Mouse (Mus musculus) effector memory CD4-positive, alpha-beta T cell, adult 5 months (primary cell): ENCODE measurements around the gene Olfr464. TPM values are rescaled to one million over a fixed set of nuclear protein-coding genes. Genes with fewer than 3 reads are reported as not detected.

ENCODE experiments used
- polyA plus RNA-seq: library from polyadenylated mRNA; unstranded; fragments of 100-300 nt; shearing (Covaris generic); gene quantifications from one replicate; pipeline ENCODE4 v1.2.1, GENCODE M21; 2017

The Olfr464 gene
- not detected for polyA plus RNA-seq

GRCm38 (mm10) chr11:87920966-87921365 lies at the start of gene Olfr464:
TSS of gene Olfr464 (minus strand) at chr11:87920967.

GRCm38 (mm10) chr11:87897287-87897686 lies 23.5 kb downstream of the Olfr464 start, which contains the start of gene Olfr463:
TSS of gene Olfr463 (minus strand) at chr11:87897387.

GRCm38 (mm10) chr11:87892168-87892567 lies 28.6 kb downstream of the Olfr464 start, which contains the start of gene Olfr462:
TSS of gene Olfr462 (minus strand) at chr11:87892268.

GRCm38 (mm10) chr11:87875436-87875835 lies 45.3 kb downstream of the Olfr464 start, which contains the start of gene Epx:
TSS of gene Epx (minus strand) at chr11:87875536.

Other genes with a start within 250 kb of the Olfr464 start
- 418 TPM for gene Supt4a, start 183.4 kb downstream of the Olfr464 start, polyA plus RNA-seq
- gene Tspoap1, start 160.4 kb downstream of the Olfr464 start, polyA plus RNA-seq: 2.2 TPM
- gene Mpo, start 127.4 kb downstream of the Olfr464 start, polyA plus RNA-seq: not detected
- not detected for gene Lpo, start 92.7 kb downstream of the Olfr464 start, polyA plus RNA-seq
- 15.5 TPM for gene Mks1, start 67.8 kb downstream of the Olfr464 start, polyA plus RNA-seq
- gene Epx, start 45.4 kb downstream of the Olfr464 start, polyA plus RNA-seq: not detected
- gene Olfr462, start 28.7 kb downstream of the Olfr464 start, polyA plus RNA-seq: not detected
- not detected for gene Olfr463, start 23.6 kb downstream of the Olfr464 start, polyA plus RNA-seq
- 19.6 TPM for gene Dynll2, start 66.6 kb upstream of the Olfr464 start, polyA plus RNA-seq
- 236 TPM for gene Srsf1, start 126.4 kb upstream of the Olfr464 start, polyA plus RNA-seq
- 47.2 TPM for gene Vezf1, start 147.3 kb upstream of the Olfr464 start, polyA plus RNA-seq
- gene Cuedc1, start 177.1 kb upstream of the Olfr464 start, polyA plus RNA-seq: 1.1 TPM